Mouse (Mus musculus) heart, adult 18-20 months (tissue): Measurements from ENCODE around the gene Spdef. TPM values are rescaled to one million over a fixed set of nuclear protein-coding genes. Genes with fewer than 3 reads are reported as not detected.

Experiments
- DNase-seq, 2 experiments: peaks; one replicate each; pipeline ENCODE4 v3.0.0; 2021 to 2022; ENCODE audit warnings: mixed read lengths in 1 of 2
- total RNA-seq, 2 experiments: library from RNA; stranded (reverse); gene quantifications; 2 replicates each; pipeline ENCODE4 v1.2.3; 2021

The Spdef gene
- total RNA-seq, 2 experiments from 2014 or later = 0.18 TPM; not detected in 1

DNA sequence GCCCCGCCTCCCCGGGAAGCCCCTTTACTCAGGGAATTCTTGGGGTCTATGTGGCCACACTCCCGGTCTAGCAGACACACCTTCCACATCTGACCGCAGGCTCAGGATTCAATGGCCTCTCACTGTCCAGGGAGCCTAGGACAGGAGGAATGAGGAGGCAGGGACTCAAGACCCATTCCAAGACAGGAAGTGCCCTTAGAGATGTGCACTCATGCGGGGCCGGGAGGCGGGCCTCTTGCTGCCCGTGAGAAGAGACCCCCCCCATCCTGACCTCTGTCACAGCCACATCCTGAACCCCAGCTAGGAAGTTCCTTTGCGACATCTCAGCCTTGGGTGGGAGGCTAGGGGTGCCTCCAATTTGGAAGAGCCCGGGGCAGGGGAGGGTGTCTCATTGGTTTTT is 3.7 kb downstream of the Spdef start:
- no peak for DNase-seq

DNA sequence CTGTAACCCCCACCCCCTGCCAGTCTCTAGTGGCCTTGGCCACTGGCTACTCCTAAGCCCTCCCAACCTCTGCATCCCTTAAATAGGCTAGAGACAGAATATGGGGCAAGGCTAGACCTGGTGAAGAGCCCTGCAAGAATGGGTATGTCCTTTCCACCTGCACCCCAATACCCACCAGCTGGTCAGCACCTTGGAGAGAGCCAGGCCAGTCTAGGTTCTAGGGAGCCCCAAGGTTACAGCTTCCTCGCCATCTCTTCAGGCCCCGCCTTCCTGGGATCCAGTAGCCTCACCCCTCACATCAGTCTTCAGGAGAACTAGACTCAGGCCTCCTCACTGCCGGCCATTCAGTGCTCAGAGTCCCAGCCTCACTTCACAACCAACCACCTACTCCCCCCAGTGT is 4.4 kb downstream of the Spdef start:
- no peak for DNase-seq

DNA sequence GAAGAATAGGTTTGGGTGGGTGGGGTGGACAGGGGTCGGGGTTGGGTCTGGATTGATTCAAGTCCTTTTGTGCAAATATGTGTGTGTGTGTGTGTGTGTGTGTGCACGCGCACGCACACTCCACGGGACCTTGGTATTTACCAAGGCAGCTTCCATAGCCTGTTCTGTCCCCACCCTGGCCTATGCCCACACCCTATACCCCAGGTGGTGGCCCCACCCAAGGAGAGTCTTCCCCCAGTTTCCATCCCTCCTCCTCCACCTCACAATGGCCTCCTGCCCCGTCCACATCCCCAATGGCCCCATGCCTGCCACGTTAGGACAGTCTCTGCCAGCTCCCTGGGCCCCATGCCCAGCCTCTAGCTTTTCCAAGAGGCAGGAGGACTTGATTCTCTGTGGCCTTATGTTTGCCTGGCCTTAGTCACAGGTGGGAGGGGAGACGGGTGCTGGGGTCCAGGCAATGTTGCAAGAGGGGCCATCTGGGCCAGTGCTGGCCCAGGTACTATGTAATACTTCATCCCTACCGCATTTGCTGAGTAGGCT is 7.6 kb downstream of the Spdef start:
- peak; percentile 56 to 58 for DNase-seq

DNA sequence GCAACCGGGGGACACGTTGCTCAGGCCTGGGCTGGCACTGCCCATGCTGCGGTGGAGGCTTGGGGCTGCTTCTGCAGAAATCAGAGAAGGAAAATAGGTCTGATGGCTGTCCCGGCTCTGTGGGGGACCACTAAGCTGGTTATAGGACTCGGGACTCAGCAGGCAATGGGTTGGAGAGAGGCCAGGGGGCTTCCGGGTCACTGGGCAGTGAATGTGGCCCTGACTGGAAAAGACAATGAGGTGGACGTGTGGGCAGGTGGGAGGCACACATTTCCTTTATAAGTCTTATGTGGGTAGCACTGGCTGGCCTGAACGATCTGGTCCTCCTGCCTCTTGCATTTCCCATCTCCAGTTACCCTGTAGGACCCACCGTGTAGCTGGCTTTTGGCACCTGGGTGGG is 8.4 kb downstream of the Spdef start:
- no peak for DNase-seq

DNA sequence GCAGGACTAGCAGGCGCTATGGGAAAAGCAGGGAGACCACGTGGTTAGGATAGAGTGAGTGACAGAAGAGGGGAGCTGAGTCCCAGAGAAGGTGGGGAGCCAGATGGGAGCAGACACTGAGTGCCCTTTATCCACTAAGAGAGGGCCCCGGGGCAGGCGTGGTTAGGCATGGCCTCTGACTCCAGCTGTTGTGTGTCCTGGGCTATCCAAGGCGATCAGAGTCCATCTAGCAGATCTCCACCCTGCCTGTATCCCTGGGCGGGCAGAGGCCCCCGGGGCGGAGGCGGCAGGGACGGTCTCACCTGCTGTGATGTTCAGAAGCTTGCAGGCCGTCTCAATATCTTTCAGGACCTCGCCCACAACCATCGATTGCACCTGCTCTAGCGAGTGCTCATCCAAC is 9.1 kb downstream of the Spdef start:
- DNase-seq = no peak

DNA sequence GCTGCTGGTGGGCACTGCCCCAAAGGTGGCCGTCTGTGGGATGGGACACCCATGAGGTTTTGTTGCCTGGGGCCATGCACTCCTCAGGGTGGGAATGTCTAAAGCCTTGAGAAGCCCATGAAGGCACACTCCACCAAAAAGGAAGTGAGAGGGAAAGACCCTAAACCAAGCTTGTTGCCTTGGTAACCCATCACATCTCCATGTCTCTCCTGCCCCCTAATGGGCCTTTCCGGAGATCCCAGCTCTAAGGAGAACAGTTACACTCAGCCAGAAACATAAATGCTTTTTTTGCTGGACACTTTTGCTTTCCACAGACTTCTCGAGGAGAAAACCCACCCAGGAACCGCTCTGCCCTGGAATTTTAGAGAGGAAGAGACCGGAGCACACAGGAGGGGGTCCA is 10.5 kb downstream of the Spdef start:
- DNase-seq = no peak

DNA sequence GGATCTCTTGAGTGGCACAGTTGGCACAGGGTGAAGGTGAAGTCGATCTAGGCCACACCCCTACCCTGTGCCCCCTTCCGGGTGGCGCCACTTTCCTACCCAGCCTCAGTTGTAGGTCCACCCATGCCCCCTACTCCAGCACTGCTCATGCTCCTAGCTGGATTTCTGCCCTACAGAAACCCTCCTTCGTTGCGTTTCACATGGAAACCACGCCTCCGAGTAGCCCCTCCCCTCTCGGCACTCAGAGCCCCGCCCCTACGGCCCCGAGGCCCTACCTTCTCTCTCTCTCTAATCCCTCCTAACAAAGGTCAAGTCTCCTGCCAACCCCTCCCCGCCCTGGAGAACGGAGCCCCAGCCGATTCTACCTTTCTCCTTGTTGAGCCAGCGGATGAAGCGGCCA is 12.0 kb downstream of the Spdef start:
- DNase-seq = no peak

DNA sequence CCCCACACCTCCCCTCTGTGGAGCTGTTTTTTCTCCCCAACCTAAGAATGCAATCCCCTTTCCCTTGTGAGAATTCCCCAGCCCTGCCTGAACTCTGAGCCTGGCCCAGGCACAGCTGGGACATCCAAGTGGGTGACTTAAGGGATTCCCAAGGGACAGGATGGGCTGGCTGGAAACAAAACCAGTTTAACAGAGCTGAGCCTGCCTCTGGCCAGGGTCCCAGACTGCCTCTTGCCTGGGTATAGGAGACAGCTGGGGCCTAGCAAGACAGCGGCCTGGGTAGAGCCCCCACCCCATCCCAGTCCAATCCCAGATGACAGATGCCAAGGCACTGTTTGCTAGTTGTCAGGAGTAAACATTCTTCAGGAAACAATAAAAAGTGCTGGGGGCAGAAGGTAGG is 15.9 kb downstream of the Spdef start:
- peak; percentile 8 to 29 for DNase-seq

DNA sequence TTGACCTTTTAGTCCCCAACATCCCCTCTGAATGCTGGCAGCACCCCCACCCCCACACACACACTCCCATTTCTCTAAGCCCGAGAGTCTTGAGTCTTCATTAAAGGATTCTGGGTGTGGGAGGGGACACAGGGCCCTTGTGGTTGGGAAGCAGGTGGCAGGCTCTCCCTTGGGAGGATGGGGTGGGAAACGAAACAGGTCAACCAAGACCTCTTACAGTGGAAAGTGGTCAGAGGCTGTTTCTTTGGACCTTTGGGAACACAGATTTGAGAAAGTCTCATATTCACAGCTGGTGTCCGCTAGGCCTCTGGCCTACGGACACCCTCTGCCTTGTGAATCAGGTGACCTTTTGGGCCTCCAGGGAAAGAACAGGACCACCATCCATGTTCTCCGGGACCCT is 19.1 kb downstream of the Spdef start:
- no peak for DNase-seq

DNA sequence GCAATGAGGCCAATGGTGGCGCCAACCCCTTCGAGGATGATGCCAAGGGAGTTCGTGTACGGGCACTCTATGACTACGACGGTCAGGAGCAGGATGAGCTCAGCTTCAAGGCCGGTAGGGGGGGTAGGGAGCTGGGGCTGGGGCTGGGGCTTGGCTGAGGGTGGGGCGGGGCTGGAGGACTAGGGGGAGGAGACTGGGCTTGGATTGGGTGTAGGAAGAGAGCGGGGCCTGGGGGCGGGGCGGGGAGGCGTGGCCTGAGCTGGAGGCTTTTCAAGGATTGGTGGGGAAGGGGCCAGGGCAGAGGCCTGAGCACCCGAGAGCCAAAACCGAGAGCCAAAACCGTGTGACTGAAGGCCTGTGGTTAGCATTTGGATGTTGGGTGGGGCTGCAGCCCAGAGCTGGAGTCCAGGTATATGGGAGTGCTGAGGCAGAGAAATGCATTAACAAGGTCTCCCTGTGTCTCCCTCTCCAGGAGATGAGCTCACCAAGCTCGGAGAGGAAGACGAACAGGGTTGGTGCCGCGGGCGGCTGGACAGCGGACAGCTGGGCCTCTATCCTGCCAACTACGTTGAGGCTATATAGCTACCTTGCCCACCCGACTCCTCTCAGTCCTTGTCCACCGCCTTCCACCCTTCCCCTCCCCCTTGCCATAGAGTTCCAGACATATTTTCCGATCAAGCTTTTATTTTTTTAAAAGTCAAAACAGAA is 20.6 kb downstream of the Spdef start:
- peak; percentile 28 to 40 for DNase-seq

DNA sequence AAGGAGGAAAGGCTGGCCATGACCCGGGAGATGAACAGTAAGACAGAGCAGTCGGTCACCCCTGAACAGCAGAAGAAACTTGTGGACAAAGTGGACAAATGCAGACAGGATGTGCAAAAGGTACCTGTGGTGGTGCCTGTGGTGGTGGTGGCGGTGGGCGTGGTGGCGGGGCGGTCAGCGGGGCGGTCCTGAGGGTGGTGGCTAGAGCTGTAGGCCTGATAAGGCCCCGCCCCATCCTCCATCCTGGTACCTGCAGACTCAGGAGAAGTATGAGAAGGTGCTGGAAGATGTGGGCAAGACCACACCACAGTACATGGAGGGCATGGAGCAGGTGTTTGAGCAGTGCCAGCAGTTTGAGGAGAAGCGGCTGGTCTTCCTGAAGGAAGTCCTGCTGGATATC is 23.1 kb downstream of the Spdef start:
- DNase-seq = no peak

DNA sequence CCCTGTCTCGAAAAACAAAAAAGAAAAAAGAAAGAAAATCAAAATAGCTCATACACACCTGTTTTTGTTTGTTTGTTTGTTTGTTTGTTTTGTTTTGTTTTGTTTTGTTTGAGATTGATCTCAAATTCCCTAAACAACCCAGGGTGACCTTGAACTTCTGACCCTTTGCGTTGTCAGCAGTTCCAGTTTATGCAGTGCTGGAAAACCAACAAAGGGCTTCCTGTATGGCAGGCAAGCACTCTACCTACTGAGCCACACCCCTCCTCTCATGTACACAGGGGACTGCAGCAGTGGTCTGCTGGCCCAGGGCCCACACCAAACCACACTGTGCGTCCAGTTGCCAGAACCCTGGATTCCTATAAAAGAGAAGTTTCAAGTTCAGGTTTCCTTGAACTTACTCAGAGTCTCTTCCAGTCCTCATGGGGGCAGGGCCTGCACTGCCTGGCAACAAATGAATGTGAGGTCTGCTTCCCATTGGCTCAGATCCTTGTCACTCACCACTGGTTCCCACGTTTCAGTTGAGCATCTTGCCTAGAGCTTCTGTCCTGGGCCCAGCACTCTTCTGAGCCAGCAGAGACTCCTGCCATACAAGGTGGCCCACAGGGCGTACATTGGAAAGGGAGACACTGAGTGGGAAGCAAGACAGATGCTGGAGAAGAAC is 24.7 kb downstream of the Spdef start:
- no peak for DNase-seq

DNA sequence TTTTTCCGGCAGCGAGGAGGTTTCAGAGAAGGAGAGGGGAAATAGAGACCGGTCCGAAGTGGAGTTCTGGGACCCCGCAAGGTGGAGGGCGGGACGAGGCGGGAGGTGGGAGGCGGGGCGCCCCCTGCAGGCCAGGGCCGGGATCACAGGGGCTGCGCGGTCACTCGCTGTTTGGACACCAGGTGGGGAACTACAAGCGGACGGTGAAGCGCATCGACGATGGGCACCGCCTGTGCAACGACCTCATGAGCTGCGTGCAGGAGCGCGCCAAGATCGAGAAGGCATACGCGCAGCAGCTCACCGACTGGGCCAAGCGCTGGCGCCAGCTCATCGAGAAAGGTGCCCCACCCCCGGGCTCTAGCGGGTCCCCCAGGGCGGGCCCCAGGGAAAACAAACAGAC is 26.2 kb downstream of the Spdef start:
- peak; percentile 36 to 38 for DNase-seq

DNA sequence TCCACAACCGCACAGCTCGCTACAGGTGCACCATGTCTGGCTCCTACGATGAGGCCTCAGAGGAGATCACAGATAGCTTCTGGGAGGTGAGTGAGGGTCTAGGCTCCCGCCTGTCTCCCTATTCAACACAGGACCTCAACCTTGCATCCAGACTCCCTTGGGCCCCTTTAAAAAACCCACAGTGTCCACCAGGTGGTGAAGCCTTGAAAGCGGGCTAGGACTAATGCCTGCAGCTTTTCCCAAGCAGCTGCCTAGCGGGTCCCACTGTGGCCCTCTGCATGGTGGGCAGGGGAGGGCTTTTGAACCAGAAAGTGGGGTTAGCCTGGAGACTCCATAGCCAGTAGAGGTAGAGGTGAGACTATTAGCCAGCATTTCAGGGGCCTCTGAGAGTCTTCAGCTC is 26.9 kb downstream of the Spdef start:
- DNase-seq = no peak

DNA sequence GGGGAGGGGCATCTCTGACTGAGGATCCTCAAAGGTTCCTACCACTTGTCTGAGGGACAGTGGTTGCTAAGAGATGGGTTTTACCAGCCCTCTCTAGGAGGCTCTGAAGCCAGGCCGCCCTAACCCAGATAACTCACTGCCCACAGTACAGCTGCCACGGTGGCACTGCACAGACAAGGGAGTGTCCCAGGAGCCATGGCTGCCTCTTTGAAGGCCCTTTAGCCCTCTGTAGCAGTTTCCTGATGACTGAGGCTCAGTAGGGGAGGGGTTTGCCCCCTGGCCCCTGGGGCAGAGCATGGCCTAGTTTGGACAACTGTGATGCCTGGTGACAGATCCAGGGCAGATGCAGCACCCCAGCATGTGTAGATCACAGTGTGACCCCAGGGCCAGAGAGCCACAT is 27.9 kb downstream of the Spdef start:
- no peak for DNase-seq

DNA sequence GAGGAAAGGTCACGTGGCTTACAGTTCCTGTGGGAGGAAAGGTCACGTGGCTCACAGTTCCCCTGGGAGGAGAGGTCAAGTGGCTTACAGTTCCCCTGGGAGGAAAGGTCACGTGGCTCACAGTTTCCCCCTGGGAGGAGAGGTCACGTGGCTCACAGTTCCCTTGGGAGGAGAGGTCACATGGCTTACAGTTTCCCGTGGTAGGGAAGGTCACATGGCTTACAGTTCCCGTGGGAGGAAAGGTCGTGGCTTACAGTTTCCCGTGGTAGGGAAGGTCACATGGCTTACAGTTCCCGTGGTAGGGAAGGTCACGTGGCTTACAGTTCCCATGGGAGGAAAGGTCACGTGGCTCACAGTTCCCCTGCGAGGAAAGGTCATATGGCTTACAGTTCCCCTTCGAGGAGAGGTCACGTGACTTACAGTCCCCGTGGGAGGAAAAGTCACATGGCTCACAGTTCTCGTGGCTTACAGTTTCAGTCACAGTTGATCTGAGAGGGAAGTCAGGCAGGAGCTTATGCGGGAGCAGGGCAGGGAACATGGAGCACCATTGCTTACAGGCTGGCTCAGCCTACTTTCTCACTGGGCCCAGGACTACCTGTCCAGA is 29.0 kb downstream of the Spdef start:
- DNase-seq = no peak

DNA sequence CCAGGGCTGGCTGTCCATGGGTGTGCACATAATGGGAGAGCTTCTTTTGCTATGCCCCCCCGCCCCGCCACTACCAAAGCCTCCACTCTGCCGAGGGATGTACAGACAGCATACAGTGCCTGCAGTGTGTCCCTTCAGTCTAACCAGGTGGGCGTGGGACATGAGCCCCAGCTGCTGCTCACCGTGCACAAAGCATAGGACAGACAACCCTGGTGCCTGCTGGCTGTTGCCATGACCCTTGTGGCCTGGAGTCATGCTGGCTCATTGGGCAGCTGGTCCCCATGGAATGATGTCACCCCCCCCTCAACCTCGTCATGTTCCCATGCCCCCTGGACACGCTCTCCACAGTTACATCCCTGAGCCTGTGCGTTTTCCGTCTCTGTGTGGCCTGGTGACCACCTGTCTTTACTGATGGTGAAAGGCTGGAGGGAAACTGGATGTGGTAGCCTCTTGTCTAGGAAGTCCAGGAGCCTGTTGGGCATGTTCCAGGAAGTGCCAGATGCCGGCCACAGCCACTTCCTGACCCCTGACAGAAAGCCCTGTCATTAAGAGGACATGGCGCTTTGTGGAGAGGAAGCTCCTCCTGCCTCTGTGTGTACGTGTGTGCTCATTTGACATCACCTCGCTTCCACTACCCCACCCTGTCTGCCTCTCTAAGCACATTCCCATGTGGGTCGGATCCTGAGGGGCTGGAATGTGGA is 37.6 kb downstream of the Spdef start:
- no peak for DNase-seq

DNA sequence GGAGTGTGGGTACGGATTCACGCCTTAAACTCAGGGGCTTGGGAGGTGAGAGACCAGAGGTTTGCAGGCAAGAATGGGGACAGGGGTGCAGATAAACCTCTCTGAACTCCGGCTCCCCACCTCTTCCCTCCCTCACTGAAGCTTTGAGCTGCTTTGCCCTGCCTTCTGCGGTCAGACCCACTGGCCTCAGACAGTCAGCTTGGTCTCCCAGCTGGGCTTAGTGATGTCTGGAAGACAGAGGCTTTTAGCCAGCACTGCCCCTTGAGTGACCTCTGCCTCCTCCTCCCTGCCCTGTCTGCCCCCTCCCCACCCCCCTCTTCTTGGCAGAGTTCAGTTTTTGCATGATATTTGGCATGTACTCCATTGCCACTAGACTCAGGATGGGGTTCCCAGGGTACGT is 42.4 kb downstream of the Spdef start:
- DNase-seq = no peak

DNA sequence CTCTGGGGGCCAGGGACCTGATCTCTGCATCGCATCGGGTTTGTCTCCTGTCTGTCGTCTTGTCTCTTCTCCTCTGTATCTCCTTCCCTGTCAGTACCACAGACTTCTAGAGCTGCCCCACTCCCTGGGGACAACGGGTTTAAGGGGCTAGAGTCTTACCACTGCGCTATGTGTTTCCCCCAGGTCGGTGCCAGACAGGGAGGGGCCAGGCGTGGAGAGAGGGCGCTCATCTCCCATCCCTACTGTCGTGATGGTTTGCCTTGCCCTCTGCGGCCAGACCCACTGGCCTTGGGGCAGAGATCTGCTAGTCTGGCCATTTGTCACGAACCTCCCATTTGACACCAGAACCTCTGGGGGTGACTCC is 43.2 kb downstream of the Spdef start:
- no peak for DNase-seq

DNA sequence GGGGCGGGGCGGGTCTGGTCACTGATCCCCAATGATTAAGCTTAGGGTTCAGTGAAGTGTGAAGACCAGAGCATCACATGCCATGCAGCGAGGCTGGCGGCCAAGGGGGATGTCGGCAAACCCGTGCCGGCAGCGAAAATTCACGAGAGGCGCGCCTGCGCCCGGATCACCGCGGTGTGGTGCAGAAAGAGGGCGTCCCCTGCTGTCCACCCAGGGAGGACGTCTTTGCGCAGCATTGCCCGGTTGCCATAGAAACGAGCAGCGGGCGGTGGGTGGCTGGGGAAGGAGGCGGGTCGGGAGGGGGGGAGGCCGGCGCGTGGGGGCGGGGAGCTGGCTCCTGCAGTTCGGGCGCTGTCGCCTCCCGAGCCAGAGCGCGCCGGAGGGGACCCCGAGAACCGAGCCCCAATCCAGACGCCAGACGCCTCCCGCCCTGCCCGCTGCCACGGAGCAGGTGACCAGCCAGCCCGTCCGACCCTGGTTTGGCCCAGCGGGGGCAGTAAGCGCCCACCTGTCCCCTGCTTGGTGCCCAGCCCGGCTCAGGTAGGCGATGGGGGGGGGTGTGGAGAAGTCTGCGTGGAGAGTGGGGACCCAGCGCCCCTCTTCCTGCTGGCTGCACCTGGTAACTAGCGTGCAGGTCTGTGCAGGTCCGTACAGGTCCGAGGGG is 43.7 kb downstream of the Spdef start:
- DNase-seq = no peak

DNA sequence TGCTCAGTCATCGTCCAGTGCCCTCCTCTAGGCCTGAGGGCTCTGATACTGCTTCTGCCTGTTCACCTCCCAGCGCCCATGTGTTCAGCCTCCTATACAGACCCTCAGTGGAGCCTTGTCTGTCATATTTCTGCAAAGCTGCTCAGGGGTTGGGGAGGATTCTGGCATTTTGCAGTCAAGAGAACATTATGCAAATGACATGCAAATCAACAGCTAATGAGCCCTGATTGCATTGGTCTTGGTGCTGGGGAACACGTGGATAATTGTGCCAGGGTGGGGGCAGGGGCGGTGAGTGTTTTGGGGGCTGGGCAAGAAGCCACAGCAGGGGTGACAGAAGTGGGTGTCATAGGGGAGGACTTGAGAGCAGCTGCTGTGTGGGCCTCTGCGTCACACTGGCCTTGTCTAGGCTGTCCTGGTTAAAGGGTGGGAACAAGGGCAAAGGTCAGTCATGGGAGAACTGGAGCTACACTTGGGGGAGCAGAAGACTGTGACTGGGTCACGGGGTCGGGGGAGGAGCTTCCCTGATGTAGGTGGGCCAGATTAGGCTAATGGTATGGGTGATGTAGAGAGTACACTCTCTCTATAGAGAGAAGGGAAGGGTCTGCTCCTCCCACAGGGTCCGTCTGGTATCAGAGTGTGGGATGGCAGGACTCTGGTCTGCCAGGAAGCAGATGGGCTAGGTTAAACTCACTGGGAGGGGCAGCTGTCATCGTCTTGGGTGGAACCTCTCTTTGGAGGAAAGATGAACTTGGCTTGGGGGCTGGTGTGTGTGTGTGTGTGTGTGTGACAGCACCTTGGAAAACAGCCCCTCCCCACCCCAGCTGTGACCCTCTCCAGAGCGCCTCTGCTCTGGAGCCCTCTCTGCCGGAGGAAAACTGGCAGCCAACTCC is 49.6 kb downstream of the Spdef start:
- no peak for DNase-seq
